Mouse (Mus musculus): ENCODE results near the gene Slc25a11. TPM values are rescaled to one million over a fixed set of nuclear protein-coding genes. Genes with fewer than 3 reads are reported as not detected.

Slc25a11 gene
- polyA plus RNA-seq, 2 experiments = 39.0 to 60.8 TPM

DNA sequence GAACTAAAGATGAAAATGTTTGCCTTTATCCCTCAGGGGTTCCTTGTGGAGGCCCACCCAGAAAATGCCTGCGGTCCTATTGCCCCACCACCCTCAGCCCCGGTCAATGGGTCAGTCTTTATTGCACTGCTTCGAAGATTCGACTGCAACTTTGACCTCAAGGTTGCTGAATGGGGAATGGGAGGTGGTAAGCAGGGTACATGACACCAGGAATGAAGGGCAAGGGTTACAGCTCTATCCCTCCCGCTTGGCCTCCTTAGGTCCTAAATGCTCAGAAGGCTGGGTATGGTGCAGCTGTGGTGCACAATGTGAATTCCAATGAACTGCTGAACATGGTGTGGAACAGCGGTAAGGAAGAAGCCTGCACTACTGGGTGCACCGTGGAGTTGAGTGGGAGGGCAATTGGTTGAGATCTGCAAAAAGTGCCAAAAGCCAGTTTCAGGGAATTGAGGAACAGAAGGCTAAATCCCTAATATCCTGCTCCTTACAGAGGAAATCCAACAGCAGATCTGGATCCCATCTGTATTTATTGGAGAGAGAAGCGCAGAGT, 2.0 kb upstream of the Slc25a11 start:
- ATAC-seq (ENCODE audit: insufficient read depth) = no peak
- Histone ChIP-seq H3K36me3 (replicated peaks; ENCODE audit: control insufficient read depth, insufficient read depth, low read depth) (peaks cover 48% of the 10 kb centered on the region), H3K9me3 (ENCODE audit: control insufficient read depth, low read length) (no peaks in the 10 kb centered on the region), H3K4me2 (ENCODE audit: low read depth) (peak overlapping the region; percentile 85), H3K9ac (replicated peaks) (peak overlapping the region; percentile 99), H3K27ac (peak overlapping the region; percentile 95), H3K27me3 (ENCODE audit: control insufficient read depth, insufficient read depth, low read length) (no peaks in the 10 kb centered on the region), H3K4me3 (ENCODE audit: insufficient read depth in 1 of 2, low read depth in 2 of 2, low read length in 2 of 2) (peak overlapping the region; percentile 82 to 93; a peak in 3 of 4 replicates), H3K4me1 (replicated peaks; ENCODE audit: control insufficient read depth in 2 of 2, insufficient read depth in 2 of 2, low read length in 1 of 2) (peaks cover 43 to 56% of the 10 kb centered on the region in 2 experiments)
- no peak for DNase-seq (ENCODE audit: low read depth in 3 of 3, low spot score in 3 of 3)
- WGBS (ENCODE audit: insufficient replicate concordance) = 71% methylated on average over 8 of the region's 8 CpGs
- TF ChIP-seq CTCF (IDR thresholded peaks at IDR 0.05; ENCODE audit: low read depth) (no peak), EP300 (IDR thresholded peaks at IDR 0.05; ENCODE audit: low read depth) (no peak)

DNA sequence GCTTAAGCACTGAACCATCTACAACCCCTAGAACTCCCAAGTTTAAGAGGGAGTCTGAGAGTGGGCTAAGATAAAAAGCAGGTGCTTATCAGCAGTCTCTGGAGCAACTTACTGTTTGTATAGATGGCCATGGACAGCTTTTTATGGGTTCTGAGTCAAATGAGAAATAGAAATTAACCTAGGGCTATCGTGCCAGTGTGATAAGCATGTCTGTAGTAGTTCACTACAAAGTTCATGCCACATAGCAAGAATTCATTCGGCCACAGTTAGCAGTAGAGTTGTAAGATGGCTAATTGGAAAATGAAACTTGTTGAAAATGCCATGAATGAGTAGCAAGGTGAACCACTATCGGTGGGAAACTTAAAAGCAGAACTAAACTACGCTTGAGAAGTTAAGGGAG, 1.2 kb upstream of the Slc25a11 start:
- TF ChIP-seq CTCF (IDR thresholded peaks at IDR 0.05; ENCODE audit: low read depth) (no peak), EP300 (IDR thresholded peaks at IDR 0.05; ENCODE audit: low read depth) (peak; percentile 76)
- Histone ChIP-seq H3K27me3 (ENCODE audit: control insufficient read depth, insufficient read depth, low read length) (no peaks in the 10 kb centered on the region), H3K9ac (replicated peaks) (peak overlapping the region; percentile 99), H3K9me3 (ENCODE audit: control insufficient read depth, low read length) (no peaks in the 10 kb centered on the region), H3K27ac (peak overlapping the region; percentile 95), H3K4me2 (ENCODE audit: low read depth) (peak overlapping the region; percentile 85), H3K36me3 (replicated peaks; ENCODE audit: control insufficient read depth, insufficient read depth, low read depth) (peaks cover 49% of the 10 kb centered on the region), H3K4me1 (replicated peaks; ENCODE audit: control insufficient read depth in 2 of 2, insufficient read depth in 2 of 2, low read length in 1 of 2) (peaks cover 43 to 56% of the 10 kb centered on the region in 2 experiments), H3K4me3 (ENCODE audit: insufficient read depth in 1 of 2, low read depth in 2 of 2, low read length in 2 of 2) (peak overlapping the region; percentile 82 to 93)
- DNase-seq (ENCODE audit: low read depth in 3 of 3, low spot score in 3 of 3) (peak; percentile 54 to 67 (median 66)), ATAC-seq (ENCODE audit: insufficient read depth) (peak; percentile 10; the same call in 1 of the 2 replicates)
- 7% methylated on average over 4 of the region's 4 CpGs for WGBS (ENCODE audit: insufficient replicate concordance)

DNA sequence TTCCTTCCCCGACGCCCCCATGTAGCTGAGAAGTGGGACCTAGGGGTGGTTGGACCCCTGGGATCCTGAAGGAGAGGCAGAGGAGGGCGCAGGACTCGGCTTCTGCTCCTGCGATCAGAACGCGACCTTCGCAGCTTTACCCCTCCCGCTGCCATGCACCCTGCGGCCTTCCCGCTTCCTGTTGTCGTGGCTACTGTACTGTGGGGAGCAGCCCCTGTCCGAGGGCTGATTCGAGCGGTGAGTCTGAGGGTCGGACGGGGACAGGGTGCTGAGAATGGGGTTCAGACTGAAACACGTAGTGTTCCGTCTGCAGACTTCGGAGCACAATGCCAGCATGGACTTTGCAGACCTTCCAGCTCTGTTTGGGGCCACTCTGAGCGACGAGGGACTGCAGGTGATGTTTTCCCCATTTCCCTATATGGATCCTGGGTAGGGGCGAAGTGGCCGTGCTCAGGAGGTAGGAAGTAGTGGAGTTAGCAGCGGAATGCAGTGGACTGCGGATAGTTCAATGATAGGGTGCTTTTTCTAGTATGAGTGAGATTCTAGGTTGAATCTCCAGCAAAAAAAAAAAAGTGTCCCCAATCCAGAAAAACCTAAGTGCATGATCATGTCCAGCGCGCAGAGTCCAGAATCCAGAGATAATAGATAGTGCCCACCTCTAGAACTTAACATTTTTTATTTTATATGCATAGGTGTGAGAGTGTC, 589 bp upstream of the Slc25a11 start:
- ATAC-seq (ENCODE audit: insufficient read depth) = peak; percentile 19

DNA sequence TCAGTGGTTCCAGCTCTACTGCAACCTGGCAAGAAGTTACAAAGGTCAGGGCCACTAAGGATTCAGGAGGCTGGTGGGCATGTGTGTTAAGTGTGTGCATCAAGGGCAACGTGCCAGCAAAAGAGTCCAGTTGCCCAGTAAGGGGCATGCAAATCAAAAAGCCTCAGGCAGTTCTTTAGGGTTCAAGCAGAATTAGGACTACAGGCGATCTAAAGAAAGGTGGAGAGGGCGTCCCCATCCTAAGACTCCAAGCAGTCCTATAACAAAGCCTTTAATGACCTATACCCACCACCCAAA, 1.1 kb downstream of the Slc25a11 start:
- Histone ChIP-seq H3K27ac (peak overlapping the region; percentile 53), H3K4me3 (ENCODE audit: insufficient read depth in 1 of 2, low read depth in 2 of 2, low read length in 2 of 2) (peak overlapping the region; percentile 61 to 93), H3K9me3 (ENCODE audit: control insufficient read depth, low read length) (no peaks in the 10 kb centered on the region), H3K36me3 (replicated peaks; ENCODE audit: control insufficient read depth, insufficient read depth, low read depth) (peaks cover 31% of the 10 kb centered on the region), H3K4me2 (ENCODE audit: low read depth) (peak overlapping the region; percentile 97), H3K4me1 (replicated peaks; ENCODE audit: control insufficient read depth in 2 of 2, insufficient read depth in 2 of 2, low read length in 1 of 2) (peaks cover 30 to 41% of the 10 kb centered on the region in 2 experiments), H3K27me3 (ENCODE audit: control insufficient read depth, insufficient read depth, low read length) (no peaks in the 10 kb centered on the region), H3K9ac (replicated peaks) (peak overlapping the region; percentile 79)
- TF ChIP-seq EP300 (IDR thresholded peaks at IDR 0.05; ENCODE audit: low read depth) (no peak), CTCF (IDR thresholded peaks at IDR 0.05; ENCODE audit: low read depth) (no peak)
- DNase-seq (ENCODE audit: low read depth in 3 of 3, low spot score in 3 of 3) (no peak), ATAC-seq (ENCODE audit: insufficient read depth) (no peak)
- 17% methylated on average over 3 of the region's 3 CpGs for WGBS (ENCODE audit: insufficient replicate concordance)

More for the DNA sequence above, 589 bp upstream of the Slc25a11 start:
- peaks cover 43 to 55% of the 10 kb centered on the region in 2 experiments for H3K4me1 ChIP-seq (replicated peaks; ENCODE audit: control insufficient read depth in 2 of 2, insufficient read depth in 2 of 2, low read length in 1 of 2)
- H3K4me3 ChIP-seq (ENCODE audit: insufficient read depth in 1 of 2, low read depth in 2 of 2, low read length in 2 of 2) = peak overlapping the region; percentile 82 to 93
- WGBS (ENCODE audit: insufficient replicate concordance) = 2% methylated on average over 28 of the region's 28 CpGs
- H3K9ac ChIP-seq (replicated peaks) = peak overlapping the region; percentile 99
- no peak for DNase-seq (ENCODE audit: low read depth in 3 of 3, low spot score in 3 of 3)
- TF ChIP-seq EP300 (IDR thresholded peaks at IDR 0.05; ENCODE audit: low read depth) (no peak), CTCF (IDR thresholded peaks at IDR 0.05; ENCODE audit: low read depth) (no peak)
- H3K27me3 ChIP-seq (ENCODE audit: control insufficient read depth, insufficient read depth, low read length) = no peaks in the 10 kb centered on the region
- H3K27ac ChIP-seq = peak overlapping the region; percentile 95
- peak overlapping the region; percentile 85 for H3K4me2 ChIP-seq (ENCODE audit: low read depth)
- peaks cover 48% of the 10 kb centered on the region for H3K36me3 ChIP-seq (replicated peaks; ENCODE audit: control insufficient read depth, insufficient read depth, low read depth)
- H3K9me3 ChIP-seq (ENCODE audit: control insufficient read depth, low read length) = no peaks in the 10 kb centered on the region

DNA sequence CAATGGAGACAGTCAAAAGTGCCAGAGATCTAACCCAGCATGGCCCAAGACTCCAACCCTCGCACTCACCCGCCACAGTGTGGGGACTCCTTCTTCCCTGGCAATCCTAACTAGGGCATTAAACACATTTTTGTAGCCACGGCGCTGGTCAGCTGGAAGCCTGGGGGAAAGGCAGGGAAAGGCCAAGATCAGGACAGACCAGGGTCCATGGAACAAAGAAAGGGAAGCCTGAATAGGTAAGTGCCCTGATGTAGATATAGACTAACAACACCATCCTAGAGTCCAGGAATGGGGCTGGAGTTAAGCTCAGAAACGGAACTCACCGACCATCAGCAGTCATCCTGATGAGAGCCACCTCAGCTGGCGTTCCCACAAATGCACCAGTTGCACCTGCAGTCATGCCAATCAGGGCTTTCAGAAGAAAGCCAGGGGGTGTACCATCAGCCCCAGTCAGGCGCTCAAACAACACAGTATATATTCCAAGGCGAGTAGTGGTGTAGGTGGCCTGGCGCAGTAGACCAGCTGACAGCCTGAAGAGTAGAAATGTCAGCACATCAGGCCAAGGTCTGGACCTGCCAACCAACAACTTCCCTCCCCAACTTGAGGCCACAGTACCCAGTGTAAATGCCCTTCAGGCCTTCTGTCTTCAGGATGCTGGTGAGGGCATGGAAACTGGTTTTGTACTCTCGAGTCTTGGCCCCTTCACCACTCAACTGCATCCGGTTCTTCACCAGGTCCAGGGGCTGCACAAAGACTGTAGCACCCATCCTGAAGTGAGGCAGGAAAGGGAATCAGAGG, 1.6 kb downstream of the Slc25a11 start:
- Histone ChIP-seq H3K27me3 (ENCODE audit: control insufficient read depth, insufficient read depth, low read length) (no peaks in the 10 kb centered on the region), H3K36me3 (replicated peaks; ENCODE audit: control insufficient read depth, insufficient read depth, low read depth) (peaks cover 26% of the 10 kb centered on the region), H3K9ac (replicated peaks) (peak overlapping the region; percentile 79), H3K27ac (peak overlapping the region; percentile 53), H3K9me3 (ENCODE audit: control insufficient read depth, low read length) (no peaks in the 10 kb centered on the region), H3K4me3 (ENCODE audit: insufficient read depth in 1 of 2, low read depth in 2 of 2, low read length in 2 of 2) (peak overlapping the region; percentile 61 to 93), H3K4me1 (replicated peaks; ENCODE audit: control insufficient read depth in 2 of 2, insufficient read depth in 2 of 2, low read length in 1 of 2) (peaks cover 25 to 36% of the 10 kb centered on the region in 2 experiments), H3K4me2 (ENCODE audit: low read depth) (peak overlapping the region; percentile 97)
- TF ChIP-seq CTCF (IDR thresholded peaks at IDR 0.05; ENCODE audit: low read depth) = no peak
- no peak for ATAC-seq (ENCODE audit: insufficient read depth)
- DNase-seq (ENCODE audit: low read depth in 3 of 3, low spot score in 3 of 3) = no peak
- WGBS (ENCODE audit: insufficient replicate concordance) = 80% methylated on average over 12 of the region's 12 CpGs

All from liver, embryonic 14.5 days (tissue).